Mouse (Mus musculus) liver, postnatal 0 days (tissue): ENCODE data around the gene Pqlc3. TPM values are rescaled to one million over a fixed set of nuclear protein-coding genes. Genes with fewer than 3 reads are reported as not detected.

Source experiments
- ATAC-seq: fragments of 200-750 bp; cut with Nextera tagmentation; 2 replicates; pipeline ENCODE4 v1.8.0; 2017; ENCODE audit warnings: mild to moderate bottlenecking, moderate library complexity
- DNase-seq: peaks from one replicate; pipeline ENCODE4 v3.0.0-alpha.2; 2016
- H3K27ac ChIP-seq: fragments of 300-500 bp; sonication (generic); 2 replicates; pipeline ENCODE4 v1.5.1; 2014; ENCODE audit warnings: antibody characterized with exemption, moderate library complexity, mild to moderate bottlenecking, low read depth
- H3K27me3 ChIP-seq: fragments of 300-500 bp; sonication (generic); 2 replicates; pipeline ENCODE4 v1.6.1; 2014; ENCODE audit warnings: low read length, control low read depth, mixed read lengths; ENCODE audit not compliant: insufficient read depth
- H3K36me3 ChIP-seq: fragments of 300-500 bp; sonication (generic); replicated peaks from 2 replicates; pipeline ENCODE4 v1.6.1; 2014; ENCODE audit warnings: mild to moderate bottlenecking, control low read depth, low read length, moderate library complexity, mixed read lengths; ENCODE audit not compliant: insufficient read depth
- H3K4me1 ChIP-seq: fragments of 300-500 bp; sonication (generic); 2 replicates; pipeline ENCODE4 v1.6.1; 2014; ENCODE audit warnings: antibody characterized with exemption, mild to moderate bottlenecking, control low read depth; ENCODE audit not compliant: insufficient read depth
- H3K4me2 ChIP-seq: fragments of 300-500 bp; sonication (generic); 2 replicates; pipeline ENCODE4 v1.6.1; 2014; ENCODE audit warnings: low read depth, mild to moderate bottlenecking, low read length, moderate library complexity, mixed read lengths
- H3K4me3 ChIP-seq: fragments of 300-500 bp; sonication (generic); 2 replicates; pipeline ENCODE4 v1.5.1; 2014; ENCODE audit warnings: low read depth, low read length
- H3K9ac ChIP-seq: fragments of 300-500 bp; sonication (generic); replicated peaks from 2 replicates; pipeline ENCODE4 v1.6.1; 2014; ENCODE audit warnings: mild to moderate bottlenecking, moderate library complexity
- H3K9me3 ChIP-seq: fragments of 300-500 bp; sonication (generic); 2 replicates; pipeline ENCODE4 v1.6.1; 2016; ENCODE audit warnings: mild to moderate bottlenecking, control low read depth, low read length, mixed read lengths
- CTCF ChIP-seq: sonication (generic); IDR thresholded peaks from 2 replicates; pipeline ENCODE4 v1.5.1; 2016; ENCODE audit warnings: antibody characterized with exemption, low read depth
- EP300 ChIP-seq: IDR thresholded peaks from 2 replicates; pipeline ENCODE4 v1.6.1; 2016; ENCODE audit warnings: antibody characterized with exemption, low read depth, mild to moderate bottlenecking
- WGBS: fragments of 180-500 bp; shearing (Covaris S2); extraction: QIAGEN DNeasy Blood & Tissue Kit; methylation state at CpG from one replicate; pipeline ENCODE4 v1.1.7; 2014; ENCODE audit not compliant: insufficient replicate concordance; 5-methylcytosine and 5-hydroxymethylcytosine counted together
- polyA plus RNA-seq: library from polyadenylated mRNA; unstranded; fragments of >200 nt; fragmentation: Nextera tagmentation; extraction: Ambion mirVana; gene quantifications from 2 replicates; pipeline ENCODE4 v1.2.1, GENCODE M21; 2015

Pqlc3 gene
- polyA plus RNA-seq, 1 experiment from 2014 or later = 6.7 TPM

DNA sequence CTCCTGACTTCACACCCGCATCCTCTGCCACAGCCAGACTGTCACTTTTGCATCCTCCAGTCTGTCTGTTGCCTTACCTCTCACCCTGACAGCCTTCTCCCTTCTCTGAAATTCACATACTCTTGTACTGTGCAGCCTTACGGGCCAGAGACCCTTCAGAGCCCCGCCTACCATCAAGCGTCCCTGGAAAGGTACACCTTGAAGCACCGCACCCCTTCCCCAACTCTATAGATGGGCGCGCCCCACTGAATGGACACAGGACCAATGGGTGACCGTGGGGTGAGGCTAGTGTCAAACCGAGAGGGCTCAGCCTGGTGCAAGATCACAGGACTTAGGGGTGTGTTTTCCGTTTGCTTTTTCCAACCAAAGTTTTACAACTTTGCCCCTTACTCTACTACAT is 1.1 kb downstream of the Pqlc3 start:
- H3K9ac ChIP-seq = peak overlapping the region; percentile 50
- H3K27me3 ChIP-seq = peaks cover 10% of the 10 kb centered on the region; the same call in 1 of the 2 replicates
- DNase-seq (no peak), ATAC-seq (no peak)
- no peaks in the 10 kb centered on the region for H3K9me3 ChIP-seq
- TF ChIP-seq CTCF = no peak
- TF ChIP-seq EP300 = no peak
- peaks cover 22% of the 10 kb centered on the region for H3K4me1 ChIP-seq
- WGBS = 13% methylated on average over 10 of the region's 10 CpGs
- peak overlapping the region; percentile 68 for H3K4me3 ChIP-seq
- H3K4me2 ChIP-seq = peak overlapping the region; percentile 79
- H3K27ac ChIP-seq = no peak overlapping the region
- H3K36me3 ChIP-seq = peaks cover 5% of the 10 kb centered on the region

GRCm38 (mm10) chr12:16996886-16997462 is 3.2 kb downstream of the Pqlc3 start:
- no peak for ATAC-seq
- H3K4me1 ChIP-seq = peaks cover 22% of the 10 kb centered on the region
- peaks cover 5% of the 10 kb centered on the region for H3K36me3 ChIP-seq
- TF ChIP-seq CTCF = no peak
- TF ChIP-seq EP300 = no peak
- H3K4me2 ChIP-seq = no peak overlapping the region
- H3K27ac ChIP-seq = no peak overlapping the region
- H3K9me3 ChIP-seq = no peaks in the 10 kb centered on the region
- peaks cover 10% of the 10 kb centered on the region; the same call in 1 of the 2 replicates for H3K27me3 ChIP-seq
- DNase-seq = peak; percentile 31
- H3K4me3 ChIP-seq = no peak overlapping the region
- 73% methylated on average over 5 of the region's 5 CpGs for WGBS
- no peak overlapping the region for H3K9ac ChIP-seq

- Histone ChIP-seq H3K9ac (no peak overlapping the region), H3K27ac (no peak overlapping the region), H3K36me3 (peaks cover 10% of the 10 kb centered on the region), H3K4me3 (no peak overlapping the region), H3K9me3 (no peaks in the 10 kb centered on the region), H3K27me3 (peaks cover 7% of the 10 kb centered on the region; the same call in 1 of the 2 replicates), H3K4me2 (no peak overlapping the region), H3K4me1 (peaks cover 22% of the 10 kb centered on the region)
- WGBS = 85% methylated on average over 5 of the region's 5 CpGs
- DNase-seq (no peak), ATAC-seq (no peak)
- no peak for TF ChIP-seq EP300
- TF ChIP-seq CTCF = no peak
Observed at GRCm38 (mm10) chr12:16996281-16996680, 3.9 kb downstream of the Pqlc3 start.

- no peak overlapping the region for H3K9ac ChIP-seq
- peaks cover 11% of the 10 kb centered on the region for H3K4me1 ChIP-seq
- no peak overlapping the region for H3K27ac ChIP-seq
- peaks cover 5% of the 10 kb centered on the region; the same call in 1 of the 2 replicates for H3K27me3 ChIP-seq
- DNase-seq (no peak), ATAC-seq (no peak)
- no peaks in the 10 kb centered on the region for H3K9me3 ChIP-seq
- TF ChIP-seq EP300 = no peak
- no peak for TF ChIP-seq CTCF
- 75% methylated on average over 2 of the region's 2 CpGs for WGBS
- H3K4me3 ChIP-seq = no peak overlapping the region
- H3K36me3 ChIP-seq = peaks cover 18% of the 10 kb centered on the region
- no peak overlapping the region for H3K4me2 ChIP-seq
Observed at GRCm38 (mm10) chr12:16994291-16994690, 5.9 kb downstream of the Pqlc3 start.

- H3K4me1 ChIP-seq = no peaks in the 10 kb centered on the region
- TF ChIP-seq EP300 = no peak
- no peak for TF ChIP-seq CTCF
- ATAC-seq (no peak), DNase-seq (no peak)
- H3K27me3 ChIP-seq = no peaks in the 10 kb centered on the region
- H3K9me3 ChIP-seq = no peaks in the 10 kb centered on the region
- H3K4me3 ChIP-seq = no peak overlapping the region
- H3K27ac ChIP-seq = no peak overlapping the region
- H3K4me2 ChIP-seq = no peak overlapping the region
- peaks cover 22% of the 10 kb centered on the region for H3K36me3 ChIP-seq
- 87% methylated on average over 2 of the region's 2 CpGs for WGBS
- H3K9ac ChIP-seq = no peak overlapping the region
Observed at GRCm38 (mm10) chr12:16992355-16992754, 7.9 kb downstream of the Pqlc3 start.

GRCm38 (mm10) chr12:16991376-16991775 is 8.8 kb downstream of the Pqlc3 start:
- H3K36me3 ChIP-seq = peaks cover 30% of the 10 kb centered on the region
- no peak for TF ChIP-seq CTCF
- no peak for TF ChIP-seq EP300
- H3K4me3 ChIP-seq = no peak overlapping the region
- no peaks in the 10 kb centered on the region for H3K4me1 ChIP-seq
- H3K27me3 ChIP-seq = no peaks in the 10 kb centered on the region
- ATAC-seq = no peak
- H3K4me2 ChIP-seq = no peak overlapping the region
- H3K27ac ChIP-seq = no peak overlapping the region
- WGBS = 76% methylated on average over 2 of the region's 2 CpGs
- H3K9ac ChIP-seq = no peak overlapping the region
- no peak for DNase-seq
- H3K9me3 ChIP-seq = no peaks in the 10 kb centered on the region
